Mouse (Mus musculus) forebrain, embryonic 11.5 days (tissue): Measurements from ENCODE around the gene Sptbn4. TPM values are rescaled to one million over a fixed set of nuclear protein-coding genes. Genes with fewer than 3 reads are reported as not detected.

ENCODE experiments used
- ATAC-seq: fragments of 200-750 bp; cut with Nextera tagmentation; replicated peaks from 2 replicates; pipeline ENCODE4 v1.8.0; 2017; ENCODE audit warnings: moderate TSS enrichment; ENCODE audit not compliant: low FRiP score
- DNase-seq: peaks from one replicate; pipeline ENCODE4 v3.0.0-alpha.2; 2017; ENCODE audit warnings: low spot score
- H3K27ac ChIP-seq: fragments of 300-500 bp; sonication (generic); 2 replicates; pipeline ENCODE4 v1.5.1; 2014; ENCODE audit warnings: low read depth, low read length
- H3K27me3 ChIP-seq: fragments of 300-500 bp; sonication (generic); 2 replicates; pipeline ENCODE4 v1.6.1; 2014; ENCODE audit warnings: mild to moderate bottlenecking, low read length, mixed read lengths; ENCODE audit not compliant: control insufficient read depth, insufficient read depth
- H3K36me3 ChIP-seq: fragments of 300-500 bp; sonication (generic); 2 replicates; pipeline ENCODE4 v1.6.1; 2014; ENCODE audit warnings: mild to moderate bottlenecking, low read length, moderate library complexity, mixed read lengths; ENCODE audit not compliant: control insufficient read depth, insufficient read depth
- H3K4me1 ChIP-seq: fragments of 300-500 bp; sonication (generic); replicated peaks from 2 replicates; pipeline ENCODE4 v1.6.1; 2014; ENCODE audit warnings: low read length, mixed read lengths; ENCODE audit not compliant: control insufficient read depth, insufficient read depth
- H3K4me2 ChIP-seq: fragments of 300-500 bp; sonication (generic); 2 replicates; pipeline ENCODE4 v1.6.1; 2014; ENCODE audit warnings: low read depth, mild to moderate bottlenecking, low read length, moderate library complexity, mixed read lengths; ENCODE audit not compliant: severe bottlenecking
- H3K4me3 ChIP-seq: fragments of 300-500 bp; sonication (generic); 2 replicates; pipeline ENCODE4 v1.5.1; 2014; ENCODE audit warnings: low read depth, low read length
- H3K9ac ChIP-seq: fragments of 300-500 bp; sonication (generic); 2 replicates; pipeline ENCODE4 v1.6.1; 2014; ENCODE audit warnings: low read length
- H3K9me3 ChIP-seq: fragments of 300-500 bp; sonication (generic); 2 replicates; pipeline ENCODE4 v1.6.1; 2016; ENCODE audit warnings: low read length, mixed read lengths; ENCODE audit not compliant: control insufficient read depth
- WGBS: fragments of 180-500 bp; shearing (Covaris S2); extraction: QIAGEN DNeasy Blood & Tissue Kit; methylation state at CpG from one replicate; pipeline ENCODE4 v1.1.7; 2014; 5-methylcytosine and 5-hydroxymethylcytosine counted together
- polyA plus RNA-seq: library from polyadenylated mRNA; unstranded; fragments of >200 nt; fragmentation: Nextera tagmentation; extraction: Ambion mirVana; gene quantifications from 2 replicates; pipeline ENCODE4 v1.2.1, GENCODE M21; 2014

The Sptbn4 gene
- polyA plus RNA-seq, 1 experiment from 2014 or later = 0.19 TPM

DNA sequence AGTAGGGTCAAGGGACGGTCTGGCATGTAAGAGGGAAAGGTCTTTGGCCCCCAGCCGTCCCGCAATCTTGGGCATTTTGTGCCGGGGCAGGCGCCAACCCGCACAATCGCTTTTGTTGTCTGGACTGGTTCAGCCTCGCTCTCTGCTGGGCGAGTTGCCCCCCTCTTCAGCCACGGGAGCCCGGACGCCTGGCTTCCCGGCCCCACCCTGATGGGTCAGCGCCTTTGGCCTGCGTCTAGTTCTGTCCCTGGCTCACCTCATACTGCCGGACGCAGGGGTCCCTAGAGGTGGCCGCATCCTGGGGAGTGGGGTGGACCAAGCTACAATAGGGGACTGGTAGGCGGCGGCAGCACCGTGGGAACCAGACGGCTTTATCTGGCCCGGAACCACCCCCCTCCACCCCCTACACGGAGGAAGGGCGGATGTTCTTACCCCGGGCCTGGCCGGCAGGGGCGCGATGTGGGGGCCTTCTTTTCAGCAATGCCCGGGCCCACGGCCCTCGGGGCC, 113.0 kb downstream of the Sptbn4 start:
- H3K4me3 ChIP-seq = no peak overlapping the region
- WGBS = 2% methylated on average over 32 of the region's 32 CpGs
- peak overlapping the region; percentile 9; the same call in 1 of the 2 replicates for H3K4me2 ChIP-seq
- H3K9ac ChIP-seq = peak overlapping the region; percentile 7; the same call in 1 of the 2 replicates
- H3K4me1 ChIP-seq = peaks cover 19% of the 10 kb centered on the region
- DNase-seq (no peak), ATAC-seq (no peak)
- H3K36me3 ChIP-seq = no peaks in the 10 kb centered on the region
- H3K27me3 ChIP-seq = peaks cover 62% of the 10 kb centered on the region
- no peaks in the 10 kb centered on the region for H3K9me3 ChIP-seq
- no peak overlapping the region for H3K27ac ChIP-seq

DNA sequence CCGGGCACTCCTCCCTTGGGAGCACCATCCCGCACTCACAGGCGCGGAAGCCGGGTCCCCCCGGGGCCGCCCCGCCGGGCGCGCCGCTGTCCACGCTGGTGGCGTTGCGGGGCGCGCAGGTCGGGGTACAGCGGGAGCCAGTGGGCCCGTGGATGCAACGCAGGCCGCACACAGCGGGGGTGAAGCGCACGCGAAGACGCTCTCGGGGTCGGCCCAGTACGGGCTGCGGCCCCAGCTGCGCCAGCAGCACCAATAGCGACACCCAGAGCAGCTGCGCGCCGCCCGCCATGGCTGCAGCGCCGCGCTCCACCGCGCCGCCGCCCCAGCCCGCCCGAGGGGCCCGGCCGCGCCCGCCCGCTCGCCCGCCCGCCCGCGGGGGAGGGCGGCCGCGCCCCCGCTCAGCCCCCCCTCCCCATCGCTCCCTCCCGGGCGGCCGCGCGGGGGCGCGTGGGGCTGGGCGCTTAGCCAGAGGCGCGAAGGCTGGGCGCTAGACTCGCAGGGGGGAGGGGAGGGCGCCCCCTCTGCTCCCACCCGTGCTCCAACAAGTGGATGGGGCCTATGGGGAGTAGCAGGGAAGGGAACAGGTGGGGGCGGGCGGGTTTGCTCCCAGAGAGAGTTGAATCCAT, 114.1 kb downstream of the Sptbn4 start:
- DNase-seq (peak; percentile 67), ATAC-seq (no peak)
- H3K27ac ChIP-seq = no peak overlapping the region

DNA sequence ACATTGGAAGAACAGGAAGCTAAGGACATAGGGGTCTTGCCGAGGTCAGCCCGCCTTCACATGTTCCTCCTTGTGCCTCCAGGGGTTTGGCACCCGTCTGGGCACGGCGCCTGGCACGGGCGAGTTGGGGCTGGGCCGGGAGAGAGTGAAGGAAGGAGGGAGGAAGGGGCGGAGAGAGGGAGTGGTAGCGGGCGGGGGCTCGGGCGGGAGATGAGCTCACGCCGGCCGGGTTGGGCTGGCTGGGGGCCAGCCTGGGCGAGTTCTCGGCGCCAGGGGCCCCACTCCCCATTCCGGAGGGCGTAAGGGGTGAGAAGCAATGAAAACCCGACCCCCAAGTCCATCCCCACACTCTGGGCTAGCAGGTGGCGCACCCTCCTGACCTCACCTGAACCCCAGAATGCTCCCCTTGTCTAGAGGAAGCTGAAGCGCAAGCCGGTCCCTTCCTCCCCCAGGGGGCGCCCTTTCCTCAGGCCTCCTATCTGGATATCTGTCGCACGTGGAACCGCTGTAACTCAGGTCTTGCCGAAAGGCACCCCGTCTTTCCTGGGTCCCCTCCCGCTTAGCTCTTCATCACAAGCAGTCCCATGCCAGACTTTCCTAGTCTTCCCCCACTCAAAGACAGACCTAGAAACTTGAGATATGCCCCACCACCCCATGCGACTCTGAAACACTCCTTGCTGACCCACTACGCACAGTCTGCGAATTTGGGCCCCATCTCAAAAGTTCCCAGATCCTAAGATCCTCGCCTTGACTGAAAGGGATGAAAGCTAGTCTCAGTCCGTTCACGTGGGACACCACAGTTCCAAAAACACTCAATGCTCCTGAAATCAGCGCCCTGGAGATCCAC, 114.9 kb downstream of the Sptbn4 start:
- Histone ChIP-seq H3K9ac (no peak overlapping the region; the same call in 1 of the 2 replicates), H3K4me3 (peak overlapping the region; percentile 41), H3K27ac (no peak overlapping the region), H3K4me2 (peak overlapping the region; percentile 70), H3K36me3 (no peaks in the 10 kb centered on the region), H3K27me3 (peaks cover 77% of the 10 kb centered on the region), H3K4me1 (peaks cover 19% of the 10 kb centered on the region), H3K9me3 (no peaks in the 10 kb centered on the region)
- DNase-seq (peak; percentile 91), ATAC-seq (no peak)
- WGBS = 2% methylated on average over 38 of the region's 39 CpGs

More for the DNA sequence above, 114.1 kb downstream of the Sptbn4 start:
- Histone ChIP-seq H3K9me3 (no peaks in the 10 kb centered on the region), H3K4me3 (peak overlapping the region; percentile 41), H3K36me3 (no peaks in the 10 kb centered on the region), H3K4me1 (peaks cover 19% of the 10 kb centered on the region), H3K4me2 (peak overlapping the region; percentile 70), H3K27me3 (peaks cover 70% of the 10 kb centered on the region), H3K9ac (peak overlapping the region; percentile 45)
- 2% methylated on average over 42 of the region's 77 CpGs for WGBS

DNA sequence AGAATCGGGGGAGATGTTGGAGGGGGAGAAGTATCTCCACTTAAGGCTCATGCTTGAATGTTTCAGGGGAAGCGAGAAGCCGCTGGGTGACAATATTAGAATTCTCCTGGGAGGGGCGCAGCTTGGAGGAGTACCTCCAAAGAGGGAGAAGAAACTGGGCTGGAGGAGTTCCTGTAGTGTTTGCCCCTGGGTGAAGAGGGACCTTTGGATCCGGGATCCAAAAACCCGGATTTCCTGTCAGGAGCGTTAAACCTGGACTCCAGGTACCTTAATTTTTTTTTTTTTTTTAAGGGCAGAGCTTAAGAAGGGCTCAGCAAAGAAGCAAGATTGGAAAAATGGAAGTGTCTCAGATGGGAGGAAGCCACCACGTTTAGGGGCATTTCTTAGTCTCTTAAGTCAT, 115.6 kb downstream of the Sptbn4 start:
- ATAC-seq (no peak), DNase-seq (no peak)
- Histone ChIP-seq H3K27ac (no peak overlapping the region), H3K36me3 (no peaks in the 10 kb centered on the region), H3K4me2 (no peak overlapping the region), H3K4me1 (peaks cover 18% of the 10 kb centered on the region), H3K4me3 (no peak overlapping the region), H3K27me3 (peaks cover 85% of the 10 kb centered on the region), H3K9me3 (no peaks in the 10 kb centered on the region), H3K9ac (no peak overlapping the region)
- 7% methylated on average over 8 of the region's 8 CpGs for WGBS

DNA sequence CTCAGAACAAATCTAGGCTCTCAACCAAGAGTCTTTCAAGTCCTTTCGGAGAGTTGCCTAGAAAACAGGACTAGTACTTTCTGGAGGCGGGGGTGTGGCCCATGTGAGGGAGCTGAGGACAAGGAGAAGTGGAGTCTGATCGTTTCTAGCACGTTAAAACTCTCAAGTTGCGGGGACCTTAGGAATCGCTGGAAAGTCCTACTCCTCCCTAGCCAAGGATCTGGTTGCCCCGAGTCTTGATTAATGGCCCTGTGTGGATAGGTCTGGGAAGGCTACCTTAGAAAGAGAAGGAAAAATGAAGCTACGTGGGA, 116.0 kb downstream of the Sptbn4 start:
- peak; percentile 58 for DNase-seq
- Histone ChIP-seq H3K27ac (no peak overlapping the region), H3K4me3 (no peak overlapping the region), H3K4me1 (peaks cover 18% of the 10 kb centered on the region), H3K9ac (no peak overlapping the region), H3K36me3 (no peaks in the 10 kb centered on the region), H3K9me3 (no peaks in the 10 kb centered on the region), H3K27me3 (peaks cover 87% of the 10 kb centered on the region), H3K4me2 (no peak overlapping the region)
- no peak for ATAC-seq
- 2% methylated on average over 8 of the region's 8 CpGs for WGBS

DNA sequence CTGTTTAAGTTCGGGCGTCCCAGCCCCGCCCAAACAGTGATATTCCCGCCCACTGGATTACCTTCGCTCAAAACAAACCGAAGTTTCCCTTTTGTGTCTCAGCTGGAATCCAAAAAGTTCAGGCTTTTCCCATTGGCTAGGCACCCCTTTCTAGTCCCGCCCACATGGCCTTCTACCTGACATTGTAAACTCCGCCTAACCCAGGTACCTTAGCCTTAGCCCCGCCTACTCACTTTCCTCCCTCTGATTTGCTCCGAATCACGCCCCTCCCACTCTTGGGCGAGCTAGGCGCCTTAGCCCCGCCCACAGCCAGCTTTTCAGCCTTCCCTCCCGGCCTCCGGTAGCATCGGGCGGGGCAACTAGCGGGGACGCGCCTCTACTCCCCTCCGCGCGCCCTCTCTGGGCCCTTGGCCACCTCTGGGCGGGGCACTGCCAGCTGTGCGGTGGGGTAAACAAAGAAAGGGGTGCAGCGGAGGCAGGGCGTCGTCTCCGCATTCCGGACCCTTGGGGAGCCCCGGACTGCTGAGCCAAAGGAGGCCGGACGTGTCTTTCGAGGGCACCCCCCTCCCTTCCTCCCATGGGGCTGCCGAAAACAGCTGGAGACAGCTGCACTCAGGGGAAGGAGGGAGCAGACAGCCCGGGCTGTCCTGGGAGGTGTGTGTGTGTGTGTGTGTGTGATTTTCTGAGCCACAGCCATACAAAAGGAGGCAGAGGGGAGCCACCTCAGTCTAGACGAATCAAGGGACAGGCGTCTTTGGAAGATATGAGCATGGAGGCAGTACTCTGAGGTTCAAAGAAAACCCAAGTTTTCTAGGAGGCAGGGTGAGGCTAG, 116.6 kb downstream of the Sptbn4 start:
- H3K9ac ChIP-seq = no peak overlapping the region; the same call in 1 of the 2 replicates
- DNase-seq = peak; percentile 88
- ATAC-seq = peak; percentile 26
- WGBS = under 1% methylated on average over 38 of the region's 39 CpGs
- H3K27ac ChIP-seq = no peak overlapping the region
- H3K4me3 ChIP-seq = peak overlapping the region; percentile 29
- peaks cover 21% of the 10 kb centered on the region for H3K4me1 ChIP-seq
- peaks cover 92% of the 10 kb centered on the region for H3K27me3 ChIP-seq
- no peaks in the 10 kb centered on the region for H3K36me3 ChIP-seq
- H3K4me2 ChIP-seq = peak overlapping the region; percentile 44
- no peaks in the 10 kb centered on the region for H3K9me3 ChIP-seq

DNA sequence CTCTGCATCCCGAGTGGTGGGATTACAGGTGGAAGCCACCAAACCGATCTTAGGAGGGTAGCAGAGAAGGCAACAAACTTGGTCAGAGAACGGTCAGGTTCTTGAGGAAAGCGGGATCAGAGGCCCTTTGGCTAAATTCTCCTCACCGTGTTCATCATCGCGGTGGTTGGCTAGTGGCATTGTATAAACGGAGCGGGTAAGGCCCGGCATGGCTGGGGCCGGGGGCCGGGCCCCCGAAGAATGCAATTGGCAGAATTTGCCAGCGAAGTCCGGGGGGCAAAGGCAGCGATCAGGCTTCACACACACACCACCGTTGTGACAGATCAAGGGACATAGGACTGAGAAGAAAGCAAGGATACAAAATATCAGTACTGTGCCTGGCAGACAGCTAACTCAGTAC, 117.5 kb downstream of the Sptbn4 start:
- Histone ChIP-seq H3K27me3 (peaks cover 87% of the 10 kb centered on the region), H3K9ac (no peak overlapping the region), H3K27ac (no peak overlapping the region), H3K4me2 (peak overlapping the region; percentile 42; the same call in 1 of the 2 replicates), H3K4me3 (no peak overlapping the region), H3K36me3 (no peaks in the 10 kb centered on the region), H3K9me3 (no peaks in the 10 kb centered on the region), H3K4me1 (peaks cover 21% of the 10 kb centered on the region)
- no peak for DNase-seq
- WGBS = 24% methylated on average over 17 of the region's 17 CpGs
- no peak for ATAC-seq

DNA sequence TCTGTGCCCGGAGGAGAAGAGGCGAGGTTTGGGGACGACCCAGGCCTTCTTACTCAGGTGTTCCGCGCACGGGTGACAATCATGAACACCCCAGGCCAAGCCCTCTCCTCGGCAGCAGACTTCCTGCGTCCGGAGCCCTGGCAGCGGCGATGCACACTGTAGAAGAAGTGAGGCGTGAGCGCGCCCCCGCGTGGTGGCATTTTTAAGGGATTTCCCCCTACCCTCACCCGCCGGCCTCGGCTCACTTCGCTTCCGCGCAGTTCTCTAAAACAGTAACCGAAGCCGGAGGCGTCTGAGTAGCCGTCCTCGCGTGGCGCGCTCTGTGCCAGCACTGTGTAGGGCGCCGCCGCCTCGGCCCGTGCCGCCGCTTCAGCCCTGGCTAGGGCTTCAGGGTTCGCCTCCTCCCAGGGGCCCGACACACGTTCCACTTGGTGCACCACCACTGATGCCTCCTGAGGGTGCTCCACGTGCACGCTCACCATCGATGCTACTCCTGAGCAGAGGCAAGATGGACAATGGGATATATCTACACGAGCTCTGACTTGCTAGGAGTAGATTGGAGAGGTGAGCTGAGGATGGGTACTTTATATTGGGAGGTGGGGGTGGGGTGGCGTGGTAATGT, 118.0 kb downstream of the Sptbn4 start:
- no peaks in the 10 kb centered on the region for H3K9me3 ChIP-seq
- H3K9ac ChIP-seq = no peak overlapping the region; the same call in 1 of the 2 replicates
- ATAC-seq (peak; percentile 24; the same call in 1 of the 2 replicates), DNase-seq (peak; percentile 93)
- no peaks in the 10 kb centered on the region for H3K36me3 ChIP-seq
- H3K27me3 ChIP-seq = peaks cover 84% of the 10 kb centered on the region
- H3K4me1 ChIP-seq = peaks cover 19% of the 10 kb centered on the region
- H3K27ac ChIP-seq = no peak overlapping the region
- WGBS = 3% methylated on average over 45 of the region's 45 CpGs
- peak overlapping the region; percentile 1; the same call in 1 of the 2 replicates for H3K4me3 ChIP-seq
- H3K4me2 ChIP-seq = peak overlapping the region; percentile 42
